Mouse (Mus musculus): ENCODE measurements around the gene Zscan26. TPM values are rescaled to one million over a fixed set of nuclear protein-coding genes. Genes with fewer than 3 reads are reported as not detected.
"Not testable (repeated sequence)": the region's sequence is repeated elsewhere in the genome, so short reads cannot be mapped to it uniquely, and the experiment has no call there.

The Zscan26 gene
- total and polyA plus RNA-seq, 3 experiments = 14.2 to 20.9 (median 14.8) TPM

GRCm38 (mm10) chr13:21467336-21467735 is 13.8 kb upstream of the Zscan26 start:
- no peaks in the 10 kb centered on the region for H3K9me3 ChIP-seq (replicated peaks; ENCODE audit: low read length)
- DNase-seq (ENCODE audit: extremely low read depth) = no peak
- peaks cover 2% of the 10 kb centered on the region for H3K27me3 ChIP-seq (replicated peaks)
- H3K4me3 ChIP-seq (replicated peaks in 1 of 3; ENCODE audit: low read depth in 2 of 3, low read length in 2 of 3, poor library complexity in 1 of 3) = no peak overlapping the region
- peak overlapping the region; percentile 59; the same call in 1 of the 2 replicates for H3K4me2 ChIP-seq (ENCODE audit: insufficient read depth, low read depth, poor library complexity, severe bottlenecking)
- H3K4me1 ChIP-seq (ENCODE audit: control insufficient read depth in 1 of 2, insufficient read depth in 2 of 2) = peaks cover 2 to 4% of the 10 kb centered on the region in 2 experiments; a peak in 1 of 4 replicates
- H3K36me3 ChIP-seq (replicated peaks in 1 of 2; ENCODE audit: control insufficient read depth in 1 of 2, insufficient read depth in 1 of 2, low read length in 1 of 2) = no peaks in the 10 kb centered on the region
- H3K27ac ChIP-seq (ENCODE audit: insufficient read depth, low read depth) = no peak overlapping the region
- no peaks in the 10 kb centered on the region for H3K79me2 ChIP-seq (replicated peaks; ENCODE audit: control insufficient read depth, extremely low read depth, insufficient read depth, poor library complexity, severe bottlenecking)
- dilution Hi-C loops (cut with MboI; ENCODE audit: extremely low pct_ligation_motif_present, extremely low pct_unique_long_range_greater_than_20kb, low sequenced_read_pairs) = no loop called here
- in situ Hi-C loops (cut with MboI; ENCODE audit: low pct_ligation_motif_present, low pct_unique_long_range_greater_than_20kb, low sequenced_read_pairs) = no loop called here
- no peak for TF ChIP-seq NRF1 (IDR thresholded peaks at IDR 0.05; ENCODE audit: low read depth, low read length)
- no peak for TF ChIP-seq JUN (IDR thresholded peaks at IDR 0.05; ENCODE audit: insufficient read depth, low read depth, low read length)
- no peak overlapping the region for H3K9ac ChIP-seq (ENCODE audit: insufficient read depth, low read depth)

GRCm38 (mm10) chr13:21462516-21462915 is 9.0 kb upstream of the Zscan26 start:
- H3K9ac ChIP-seq (ENCODE audit: insufficient read depth, low read depth); H3K27ac ChIP-seq (ENCODE audit: insufficient read depth, low read depth); H3K36me3 ChIP-seq (replicated peaks in 1 of 2; ENCODE audit: control insufficient read depth in 1 of 2, insufficient read depth in 1 of 2, low read length in 1 of 2); H3K4me2 ChIP-seq (ENCODE audit: insufficient read depth, low read depth, poor library complexity, severe bottlenecking); H3K79me2 ChIP-seq (replicated peaks; ENCODE audit: control insufficient read depth, extremely low read depth, insufficient read depth, poor library complexity, severe bottlenecking); dilution Hi-C loops (cut with MboI; ENCODE audit: extremely low pct_ligation_motif_present, extremely low pct_unique_long_range_greater_than_20kb, low sequenced_read_pairs); H3K27me3 ChIP-seq (replicated peaks); H3K9me3 ChIP-seq (replicated peaks; ENCODE audit: low read length); DNase-seq (ENCODE audit: extremely low read depth); H3K4me1 ChIP-seq (ENCODE audit: control insufficient read depth in 1 of 2, insufficient read depth in 2 of 2); in situ Hi-C loops (cut with MboI; ENCODE audit: low pct_ligation_motif_present, low pct_unique_long_range_greater_than_20kb, low sequenced_read_pairs); H3K4me3 ChIP-seq (replicated peaks in 1 of 3; ENCODE audit: low read depth in 2 of 3, low read length in 2 of 3, poor library complexity in 1 of 3): not testable (repeated sequence)

GRCm38 (mm10) chr13:21456347-21456746 is 2.8 kb upstream of the Zscan26 start:
- in situ Hi-C loops (cut with MboI; ENCODE audit: low pct_ligation_motif_present, low pct_unique_long_range_greater_than_20kb, low sequenced_read_pairs) (loop anchor here (10.0 kb wide), 1 partner anchor 52 kb away; the partner anchor contains the start of gene Zkscan3), dilution Hi-C loops (cut with MboI; ENCODE audit: extremely low pct_ligation_motif_present, extremely low pct_unique_long_range_greater_than_20kb, low sequenced_read_pairs) (no loop called here)
- Histone ChIP-seq H3K4me1 (ENCODE audit: control insufficient read depth in 1 of 2, insufficient read depth in 2 of 2) (peaks cover 0 to 14% of the 10 kb centered on the region in 2 experiments; a peak in 2 of 4 replicates), H3K4me2 (ENCODE audit: insufficient read depth, low read depth, poor library complexity, severe bottlenecking) (no peak overlapping the region), H3K9ac (ENCODE audit: insufficient read depth, low read depth) (no peak overlapping the region), H3K27ac (ENCODE audit: insufficient read depth, low read depth) (no peak overlapping the region), H3K4me3 (replicated peaks in 1 of 3; ENCODE audit: low read depth in 2 of 3, low read length in 2 of 3, poor library complexity in 1 of 3) (no peak overlapping the region), H3K36me3 (replicated peaks in 1 of 2; ENCODE audit: control insufficient read depth in 1 of 2, insufficient read depth in 1 of 2, low read length in 1 of 2) (peaks cover 0 to 6% of the 10 kb centered on the region in 2 experiments), H3K27me3 (replicated peaks) (peaks cover 6% of the 10 kb centered on the region), H3K79me2 (replicated peaks; ENCODE audit: control insufficient read depth, extremely low read depth, insufficient read depth, poor library complexity, severe bottlenecking) (peaks cover 21% of the 10 kb centered on the region), H3K9me3 (replicated peaks; ENCODE audit: low read length) (no peaks in the 10 kb centered on the region)
- DNase-seq (ENCODE audit: extremely low read depth) = no peak
- TF ChIP-seq NRF1 (IDR thresholded peaks at IDR 0.05; ENCODE audit: low read depth, low read length) = no peak
- no peak for TF ChIP-seq CHD1 (IDR thresholded peaks at IDR 0.05; ENCODE audit: low read depth, low read length)
- no peak for TF ChIP-seq CTCF (conservative IDR thresholded peaks at IDR 0.05 in 1 of 2, IDR thresholded peaks at IDR 0.05 in 1 of 2; ENCODE audit: low read depth in 2 of 2, low read length in 2 of 2)
- no peak for TF ChIP-seq RCOR1 (conservative IDR thresholded peaks at IDR 0.05; ENCODE audit: low read depth, low read length)
- no peak for TF ChIP-seq ZMIZ1 (IDR thresholded peaks at IDR 0.05; ENCODE audit: low read depth, low read length)
- no peak for TF ChIP-seq POLR2AphosphoS2 (IDR thresholded peaks at IDR 0.05; ENCODE audit: low read depth, low read length)
- TF ChIP-seq IRF4 (IDR thresholded peaks at IDR 0.05; ENCODE audit: low read depth, low read length) = no peak
- no peak for TF ChIP-seq BHLHE40 (IDR thresholded peaks at IDR 0.05; ENCODE audit: low read depth, low read length)
- TF ChIP-seq EP300 (IDR thresholded peaks at IDR 0.05; ENCODE audit: low read length) = no peak
- no peak for TF ChIP-seq ZNF384 (IDR thresholded peaks at IDR 0.05; ENCODE audit: low read depth, low read length)
- TF ChIP-seq USF2 (conservative IDR thresholded peaks at IDR 0.05; ENCODE audit: low read depth, low read length) = no peak
- no peak for TF ChIP-seq ZKSCAN1 (IDR thresholded peaks at IDR 0.05; ENCODE audit: borderline replicate concordance, low read depth, low read length)
- no peak for TF ChIP-seq MAZ (IDR thresholded peaks at IDR 0.05; ENCODE audit: low read depth, low read length)
- no peak for TF ChIP-seq E2F4 (IDR thresholded peaks at IDR 0.05; ENCODE audit: insufficient replicate concordance, low read depth, low read length)
- TF ChIP-seq ETS1 (conservative IDR thresholded peaks at IDR 0.05; ENCODE audit: low read depth, low read length) = no peak
- TF ChIP-seq PAX5 (IDR thresholded peaks at IDR 0.05; ENCODE audit: low read length) = no peak
- TF ChIP-seq NELFE (IDR thresholded peaks at IDR 0.05; ENCODE audit: low read depth, low read length) = no peak
- TF ChIP-seq ZC3H11A (IDR thresholded peaks at IDR 0.05; ENCODE audit: low read depth, low read length) = no peak
- TF ChIP-seq JUN (IDR thresholded peaks at IDR 0.05; ENCODE audit: insufficient read depth, low read depth, low read length) = no peak
